Mouse (Mus musculus) retina, adult 2 months (tissue): Measurements from ENCODE around the gene Zc3hav1l.

Source experiments
- DNase-seq: peaks from one replicate; pipeline ENCODE4 v3.0.0-alpha.2; 2012; ENCODE audit warnings: low read depth, low spot score

The Zc3hav1l gene

GRCm38 (mm10) chr6:38264466-38264865 is 34.6 kb downstream of the Zc3hav1l start:
- no peak for DNase-seq

DNA sequence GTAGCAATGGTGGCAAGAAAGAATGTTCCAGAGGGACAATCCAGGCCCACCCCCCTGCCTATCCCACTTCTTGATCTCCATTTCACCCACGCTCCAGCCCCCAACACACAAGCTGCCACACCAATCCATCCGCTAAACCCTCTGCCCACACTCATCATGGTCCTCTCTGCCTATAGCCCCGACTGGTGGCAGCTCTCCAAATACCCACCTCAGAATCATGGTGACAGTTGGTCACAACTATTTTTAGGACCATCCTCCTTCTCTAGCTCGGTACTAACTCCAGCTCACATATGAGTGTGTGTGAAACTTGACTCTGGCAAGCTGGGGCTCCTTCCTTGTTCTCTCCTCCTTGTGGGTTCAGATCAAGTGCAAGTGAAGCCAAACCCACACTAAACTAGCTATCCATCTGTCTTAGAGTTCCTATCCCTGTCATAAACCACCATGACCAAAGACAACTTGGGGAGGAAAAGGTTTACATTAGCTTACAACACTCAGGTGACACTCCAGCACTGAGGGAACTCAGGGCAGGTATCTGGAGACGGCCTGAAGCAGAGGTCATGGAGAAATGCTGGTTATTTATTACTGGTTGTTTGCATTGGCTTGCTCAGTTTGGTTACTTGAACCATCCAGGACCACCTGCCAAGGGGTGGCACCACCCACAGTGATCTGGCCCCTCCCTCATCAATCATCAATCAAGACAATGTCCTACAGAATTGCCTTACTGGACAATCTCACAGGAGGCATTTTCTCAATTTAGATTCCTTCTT is 35.5 kb downstream of the Zc3hav1l start:
- DNase-seq, result no peak

DNA sequence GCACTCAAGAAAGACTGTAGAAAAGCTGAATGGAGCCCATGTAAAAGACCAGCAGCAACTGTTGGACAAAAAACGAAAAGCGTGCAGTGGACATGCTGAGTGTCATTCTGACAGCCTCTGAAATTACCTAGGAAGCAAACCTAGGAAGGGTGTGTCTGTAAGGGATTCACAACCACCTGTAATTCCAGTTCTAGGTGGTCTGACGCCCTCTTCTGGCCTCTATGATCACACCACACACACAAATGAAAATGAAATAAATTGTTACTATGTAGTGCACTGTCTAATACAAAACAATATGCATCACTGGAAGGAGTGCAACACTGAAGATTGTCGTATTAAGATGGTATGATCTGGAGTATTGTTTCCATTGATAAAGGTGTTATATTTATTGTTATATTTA is 37.2 kb downstream of the Zc3hav1l start:
- no peak for DNase-seq

GRCm38 (mm10) chr6:38257506-38257905 is 41.6 kb downstream of the Zc3hav1l start:
- no peak for DNase-seq

GRCm38 (mm10) chr6:38256793-38257192 is 42.3 kb downstream of the Zc3hav1l start:
- no peak for DNase-seq

DNA sequence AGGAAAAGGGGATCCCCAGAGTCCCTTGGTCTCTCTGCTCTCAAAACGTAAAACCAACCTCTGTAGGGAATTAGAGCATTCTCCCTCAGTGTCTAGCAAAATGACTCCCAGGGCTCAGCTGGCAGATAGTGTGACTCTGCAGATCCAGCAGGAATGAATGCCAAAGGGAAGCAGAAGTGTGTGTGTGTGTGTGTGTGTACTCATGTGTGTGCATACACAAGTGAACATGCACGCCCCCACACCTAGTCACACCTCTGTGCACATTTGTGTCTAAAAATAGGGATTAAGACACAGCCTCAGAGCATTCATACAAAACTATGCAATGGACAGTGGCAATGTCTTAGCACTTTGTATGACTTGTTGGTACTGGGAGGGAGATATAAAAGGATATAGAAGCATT is 43.3 kb downstream of the Zc3hav1l start:
- DNase-seq, result no peak

- DNase-seq, result peak; percentile 65
Observed at GRCm38 (mm10) chr6:38253736-38254641, 45.1 kb downstream of the Zc3hav1l start, which contains the start of gene D630045J12Rik. Gene D630045J12Rik (minus strand): TSS chr6:38254009.

- DNase-seq, result no peak
Observed at GRCm38 (mm10) chr6:38252766-38253735, 46.0 kb downstream of the Zc3hav1l start.

DNA sequence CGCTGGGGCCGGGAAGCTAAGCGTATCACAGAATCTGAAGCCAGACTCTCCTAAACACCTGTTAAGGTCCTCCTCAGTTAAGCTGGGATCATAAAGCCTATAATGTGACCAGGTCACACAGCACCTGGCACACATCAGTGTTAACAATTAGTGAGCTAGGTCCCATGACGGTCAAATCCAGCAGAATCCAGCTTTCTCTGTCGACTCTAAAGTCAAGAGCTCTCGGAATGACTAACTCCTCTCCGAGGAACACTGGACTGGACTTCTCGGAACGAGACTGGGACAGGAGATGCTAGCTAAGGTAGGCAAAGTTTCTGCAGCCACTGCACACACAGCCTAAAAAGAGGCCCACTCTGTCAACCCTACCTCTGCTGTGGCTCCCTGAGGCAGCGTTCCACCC is 46.9 kb downstream of the Zc3hav1l start:
- no peak for DNase-seq

GRCm38 (mm10) chr6:38251464-38251863 is 47.6 kb downstream of the Zc3hav1l start:
- DNase-seq, result no peak

DNA sequence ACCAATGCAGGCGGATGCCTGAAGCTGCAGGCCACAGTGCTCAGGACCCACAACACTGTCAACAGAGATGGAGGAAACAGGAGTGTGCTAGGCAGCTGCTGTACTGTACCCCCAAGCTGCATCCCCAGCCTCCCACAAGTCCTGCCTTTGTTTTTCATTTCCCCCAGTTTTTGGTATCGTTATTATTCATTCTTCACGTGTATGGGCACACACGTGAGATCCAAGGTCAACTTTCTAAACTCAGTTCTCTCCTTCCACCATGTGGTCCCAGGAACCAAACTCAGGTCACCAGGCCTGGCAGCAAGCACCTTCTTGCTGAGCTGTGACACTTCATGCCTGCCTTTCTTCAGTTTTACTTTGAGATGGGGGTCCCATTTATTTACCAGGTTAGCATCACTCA is 51.7 kb downstream of the Zc3hav1l start:
- no peak for DNase-seq

DNA sequence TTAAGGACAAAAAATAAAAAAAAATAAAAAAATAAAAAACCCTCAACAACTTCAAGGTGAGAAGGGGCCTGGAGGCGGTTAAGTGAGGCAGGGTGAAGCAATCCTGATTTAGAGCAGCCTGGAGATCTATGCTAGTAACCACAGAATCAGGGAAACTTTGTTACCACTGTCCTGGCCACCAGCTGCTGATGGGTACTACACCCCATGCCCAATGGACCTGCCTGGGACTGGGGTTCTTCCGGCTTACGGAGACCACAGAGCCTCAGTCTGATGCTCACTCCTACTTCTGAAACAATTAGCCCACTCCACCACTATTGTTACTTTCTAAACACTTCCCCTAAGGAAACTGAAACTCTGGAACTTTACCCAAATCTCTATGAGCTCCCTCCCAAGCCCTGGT is 54.3 kb downstream of the Zc3hav1l start:
- DNase-seq, result no peak

DNA sequence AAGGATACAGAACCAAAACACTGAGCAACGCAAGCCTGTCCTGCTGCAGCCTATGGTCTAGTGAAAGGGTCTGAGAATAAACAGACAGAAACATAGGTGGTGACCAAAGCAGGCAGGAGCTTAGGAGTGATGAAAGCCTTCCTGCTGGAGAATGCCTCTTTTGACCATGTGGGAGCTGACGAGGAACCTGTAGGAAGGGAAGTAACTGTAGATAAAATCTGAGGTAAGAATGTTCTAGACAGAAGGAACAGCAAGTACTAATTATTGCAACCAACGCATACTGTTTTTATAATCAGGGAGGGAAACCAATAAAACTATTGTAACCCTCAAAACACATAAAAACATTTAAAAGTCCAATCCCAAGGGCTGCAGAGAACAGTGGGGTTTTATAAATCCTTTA is 54.9 kb downstream of the Zc3hav1l start:
- no peak for DNase-seq

DNA sequence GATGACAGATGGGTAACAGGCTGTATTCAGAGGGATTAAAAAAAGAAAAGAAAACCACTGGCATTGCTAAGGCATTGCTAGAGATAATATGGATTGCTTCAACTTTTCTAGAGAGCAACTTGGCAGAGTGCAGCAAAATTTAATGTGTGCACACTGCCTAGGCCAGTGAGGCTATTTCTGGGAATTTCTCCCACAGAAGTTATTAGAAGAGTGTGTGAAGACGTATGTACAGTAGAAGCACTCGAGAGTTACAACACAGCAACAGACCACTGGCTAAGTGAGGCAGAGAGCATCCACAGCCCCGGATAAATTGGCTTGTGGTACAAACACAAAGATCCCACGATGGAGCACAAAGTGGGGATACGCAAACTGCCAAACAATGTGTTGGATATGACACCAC is 56.2 kb downstream of the Zc3hav1l start:
- DNase-seq, result no peak

- DNase-seq, result no peak
Observed at GRCm38 (mm10) chr6:38242295-38242830, 56.7 kb downstream of the Zc3hav1l start.

DNA sequence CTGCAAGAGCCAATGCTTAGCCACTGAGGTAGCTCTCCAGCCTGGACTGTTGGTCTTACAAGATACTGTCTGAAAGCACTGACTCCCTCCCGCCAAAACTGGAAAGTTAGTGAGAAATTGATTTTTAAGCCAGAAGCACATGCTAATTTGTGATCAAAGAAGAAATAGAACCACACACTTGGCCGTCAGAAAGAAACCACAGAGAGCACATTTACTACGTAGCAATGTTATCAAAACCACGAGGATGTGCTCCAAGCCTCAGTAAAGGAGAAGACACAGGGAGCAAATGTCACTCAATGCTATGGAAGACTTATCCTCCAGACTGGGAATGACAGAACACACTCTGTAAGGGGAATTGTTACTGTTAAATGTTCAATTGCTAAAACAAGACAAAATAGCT is 57.6 kb downstream of the Zc3hav1l start:
- DNase-seq, result no peak

- no peak for DNase-seq
Observed at GRCm38 (mm10) chr6:38240618-38241017, 58.4 kb downstream of the Zc3hav1l start.

- DNase-seq, result no peak
Observed at GRCm38 (mm10) chr6:38238382-38238781, 60.7 kb downstream of the Zc3hav1l start.
